Mouse (Mus musculus): ENCODE measurements at regions not wholly inside any gene's neighbourhood (a gene's known extent, or its start where the extent isn't known, plus 50 kb on each side); places are given as distances from the start of the nearest gene placed in this dataset.
"Not testable (repeated sequence)": the region's sequence is repeated elsewhere in the genome, so short reads cannot be mapped to it uniquely, and the experiment has no call there.

- Histone ChIP-seq H3K9ac (ENCODE audit: low read length) (no peak overlapping the region), H3K36me3 (ENCODE audit: control insufficient read depth, insufficient read depth) (no peaks in the 10 kb centered on the region), H3K4me1 (ENCODE audit: control insufficient read depth, insufficient read depth, low read length) (no peaks in the 10 kb centered on the region), H3K4me2 (ENCODE audit: low read depth, low read length) (no peak overlapping the region), H3K27ac (ENCODE audit: low read length) (no peak overlapping the region), H3K27me3 (ENCODE audit: control insufficient read depth, insufficient read depth, low read length) (no peaks in the 10 kb centered on the region), H3K4me3 (ENCODE audit: low read length) (no peak overlapping the region), H3K9me3 (replicated peaks; ENCODE audit: control insufficient read depth, low read length) (no peaks in the 10 kb centered on the region)
- no peak for ATAC-seq (replicated peaks; ENCODE audit: extremely low read depth, insufficient read depth, low FRiP score)
- 26% methylated on average over 8 of the region's 8 CpGs for WGBS
Observed at GRCm38 (mm10) chr17:91466822-91467221, 374.0 kb upstream of the Nrxn1 start.

GRCm38 (mm10) chr17:91451711-91452110 is 358.8 kb upstream of the Nrxn1 start:
- Histone ChIP-seq H3K27ac (ENCODE audit: low read length) (no peak overlapping the region), H3K27me3 (ENCODE audit: control insufficient read depth, insufficient read depth, low read length) (no peaks in the 10 kb centered on the region), H3K4me2 (ENCODE audit: low read depth, low read length) (no peak overlapping the region), H3K36me3 (ENCODE audit: control insufficient read depth, insufficient read depth) (no peaks in the 10 kb centered on the region), H3K9me3 (replicated peaks; ENCODE audit: control insufficient read depth, low read length) (no peaks in the 10 kb centered on the region), H3K9ac (ENCODE audit: low read length) (no peak overlapping the region), H3K4me1 (ENCODE audit: control insufficient read depth, insufficient read depth, low read length) (no peaks in the 10 kb centered on the region), H3K4me3 (ENCODE audit: low read length) (no peak overlapping the region)
- no peak for ATAC-seq (replicated peaks; ENCODE audit: extremely low read depth, insufficient read depth, low FRiP score)

GRCm38 (mm10) chr17:91431780-91432720 is 339.2 kb upstream of the Nrxn1 start:
- H3K27ac ChIP-seq (ENCODE audit: low read length); H3K9me3 ChIP-seq (replicated peaks; ENCODE audit: control insufficient read depth, low read length); H3K27me3 ChIP-seq (ENCODE audit: control insufficient read depth, insufficient read depth, low read length); H3K36me3 ChIP-seq (ENCODE audit: control insufficient read depth, insufficient read depth); H3K4me3 ChIP-seq (ENCODE audit: low read length); H3K4me2 ChIP-seq (ENCODE audit: low read depth, low read length); H3K4me1 ChIP-seq (ENCODE audit: control insufficient read depth, insufficient read depth, low read length); H3K9ac ChIP-seq (ENCODE audit: low read length); ATAC-seq (replicated peaks; ENCODE audit: extremely low read depth, insufficient read depth, low FRiP score): not testable (repeated sequence)
- WGBS, result 85% methylated on average over 8 of the region's 8 CpGs

GRCm38 (mm10) chr17:91430351-91430750 is 337.5 kb upstream of the Nrxn1 start:
- Histone ChIP-seq H3K4me2 (ENCODE audit: low read depth, low read length) (no peak overlapping the region), H3K36me3 (ENCODE audit: control insufficient read depth, insufficient read depth) (no peaks in the 10 kb centered on the region), H3K9ac (ENCODE audit: low read length) (no peak overlapping the region), H3K4me1 (ENCODE audit: control insufficient read depth, insufficient read depth, low read length) (no peaks in the 10 kb centered on the region), H3K4me3 (ENCODE audit: low read length) (no peak overlapping the region), H3K9me3 (replicated peaks; ENCODE audit: control insufficient read depth, low read length) (no peaks in the 10 kb centered on the region), H3K27ac (ENCODE audit: low read length) (no peak overlapping the region), H3K27me3 (ENCODE audit: control insufficient read depth, insufficient read depth, low read length) (no peaks in the 10 kb centered on the region)
- WGBS, result 71% methylated on average over 1 of the region's 1 CpGs
- no peak for ATAC-seq (replicated peaks; ENCODE audit: extremely low read depth, insufficient read depth, low FRiP score)

- Histone ChIP-seq H3K4me2 (ENCODE audit: low read depth, low read length) (no peak overlapping the region), H3K4me1 (ENCODE audit: control insufficient read depth, insufficient read depth, low read length) (no peaks in the 10 kb centered on the region), H3K27me3 (ENCODE audit: control insufficient read depth, insufficient read depth, low read length) (no peaks in the 10 kb centered on the region), H3K36me3 (ENCODE audit: control insufficient read depth, insufficient read depth) (no peaks in the 10 kb centered on the region), H3K9ac (ENCODE audit: low read length) (no peak overlapping the region), H3K9me3 (replicated peaks; ENCODE audit: control insufficient read depth, low read length) (no peaks in the 10 kb centered on the region), H3K4me3 (ENCODE audit: low read length) (no peak overlapping the region), H3K27ac (ENCODE audit: low read length) (no peak overlapping the region)
- WGBS, result 77% methylated on average over 1 of the region's 1 CpGs
- ATAC-seq (replicated peaks; ENCODE audit: extremely low read depth, insufficient read depth, low FRiP score), result no peak
Observed at GRCm38 (mm10) chr17:91425120-91425519, 332.2 kb upstream of the Nrxn1 start.

GRCm38 (mm10) chr17:91418582-91418981 is 325.7 kb upstream of the Nrxn1 start:
- H3K4me1 ChIP-seq (ENCODE audit: control insufficient read depth, insufficient read depth, low read length), result no peaks in the 10 kb centered on the region
- no peak overlapping the region for H3K9ac ChIP-seq (ENCODE audit: low read length)
- ATAC-seq (replicated peaks; ENCODE audit: extremely low read depth, insufficient read depth, low FRiP score), result no peak
- H3K4me2 ChIP-seq (ENCODE audit: low read depth, low read length), result no peak overlapping the region
- no peaks in the 10 kb centered on the region for H3K9me3 ChIP-seq (replicated peaks; ENCODE audit: control insufficient read depth, low read length)
- H3K27me3 ChIP-seq (ENCODE audit: control insufficient read depth, insufficient read depth, low read length), result no peaks in the 10 kb centered on the region
- WGBS, result 48% methylated on average over 1 of the region's 1 CpGs
- no peak overlapping the region for H3K27ac ChIP-seq (ENCODE audit: low read length)
- no peak overlapping the region for H3K4me3 ChIP-seq (ENCODE audit: low read length)
- H3K36me3 ChIP-seq (ENCODE audit: control insufficient read depth, insufficient read depth), result no peaks in the 10 kb centered on the region

GRCm38 (mm10) chr17:91390969-91391764 is 298.3 kb upstream of the Nrxn1 start:
- Histone ChIP-seq H3K9ac (ENCODE audit: low read length) (no peak overlapping the region), H3K36me3 (ENCODE audit: control insufficient read depth, insufficient read depth) (no peaks in the 10 kb centered on the region), H3K27ac (ENCODE audit: low read length) (no peak overlapping the region), H3K9me3 (replicated peaks; ENCODE audit: control insufficient read depth, low read length) (no peaks in the 10 kb centered on the region), H3K4me2 (ENCODE audit: low read depth, low read length) (no peak overlapping the region), H3K4me1 (ENCODE audit: control insufficient read depth, insufficient read depth, low read length) (no peaks in the 10 kb centered on the region), H3K4me3 (ENCODE audit: low read length) (no peak overlapping the region), H3K27me3 (ENCODE audit: control insufficient read depth, insufficient read depth, low read length) (no peaks in the 10 kb centered on the region)
- WGBS, result 88% methylated on average over 2 of the region's 2 CpGs
- no peak for ATAC-seq (replicated peaks; ENCODE audit: extremely low read depth, insufficient read depth, low FRiP score)

GRCm38 (mm10) chr17:91389937-91390623 is 297.2 kb upstream of the Nrxn1 start:
- H3K27me3 ChIP-seq (ENCODE audit: control insufficient read depth, insufficient read depth, low read length); ATAC-seq (replicated peaks; ENCODE audit: extremely low read depth, insufficient read depth, low FRiP score); H3K27ac ChIP-seq (ENCODE audit: low read length): not testable (repeated sequence)

GRCm38 (mm10) chr17:91388521-91388920 is 295.6 kb upstream of the Nrxn1 start:
- Histone ChIP-seq H3K27ac (ENCODE audit: low read length) (no peak overlapping the region), H3K4me3 (ENCODE audit: low read length) (no peak overlapping the region), H3K36me3 (ENCODE audit: control insufficient read depth, insufficient read depth) (no peaks in the 10 kb centered on the region), H3K9ac (ENCODE audit: low read length) (no peak overlapping the region), H3K27me3 (ENCODE audit: control insufficient read depth, insufficient read depth, low read length) (no peaks in the 10 kb centered on the region), H3K9me3 (replicated peaks; ENCODE audit: control insufficient read depth, low read length) (no peaks in the 10 kb centered on the region), H3K4me1 (ENCODE audit: control insufficient read depth, insufficient read depth, low read length) (no peaks in the 10 kb centered on the region), H3K4me2 (ENCODE audit: low read depth, low read length) (no peak overlapping the region)
- ATAC-seq (replicated peaks; ENCODE audit: extremely low read depth, insufficient read depth, low FRiP score), result no peak
- 65% methylated on average over 3 of the region's 3 CpGs for WGBS

More at GRCm38 (mm10) chr17:91389937-91390623, 297.2 kb upstream of the Nrxn1 start:
- WGBS, result 36% methylated on average over 9 of the region's 9 CpGs
- not testable (repeated sequence) for H3K9me3 ChIP-seq (replicated peaks; ENCODE audit: control insufficient read depth, low read length); H3K4me3 ChIP-seq (ENCODE audit: low read length); H3K9ac ChIP-seq (ENCODE audit: low read length); H3K4me1 ChIP-seq (ENCODE audit: control insufficient read depth, insufficient read depth, low read length); H3K4me2 ChIP-seq (ENCODE audit: low read depth, low read length); H3K36me3 ChIP-seq (ENCODE audit: control insufficient read depth, insufficient read depth)

Measured in heart, embryonic 16.5 days (tissue).